8 mouse cellular contexts compared by ENCODE assay signal in genomic region chr1:87936516-87936915, GRCm38 (mm10).
DNase-seq lines count a peak whose midpoint lies in the region; ATAC-seq and TF ChIP-seq lines count a peak whose summit lies in the region.
"Had no signal": no experiment of that assay in that cellular context is flagged by ENCODE, and none has a peak within 500 bp of the region (broad histone marks: within the 10 kb centered on the region; RNA-seq: fewer than 3 reads in every experiment).

No protein-coding gene starts in this region.

- no peak overlapping the region for H3K4me3 ChIP-seq in kidney, postnatal 0 days (replicated peaks; ENCODE audit: low read depth, low read length)
- H3K4me3 ChIP-seq in embryonic fibroblast, embryonic 13.5 days (ENCODE audit: insufficient read depth, low read length) = no peak overlapping the region
- H3K4me3 ChIP-seq: heart, embryonic 15.5 days had no signal

- no peak overlapping the region for H3K9ac ChIP-seq in kidney, postnatal 0 days (ENCODE audit: low read depth, low read length)
- H3K9ac ChIP-seq: heart, embryonic 15.5 days had no signal

- H3K9me3 ChIP-seq in kidney, postnatal 0 days (replicated peaks; ENCODE audit: low read length) = no peaks in the 10 kb centered on the region
- H3K9me3 ChIP-seq: heart, embryonic 15.5 days had no signal

- no peaks in the 10 kb centered on the region for H3K4me1 ChIP-seq in kidney, postnatal 0 days (replicated peaks; ENCODE audit: insufficient read depth, low read length)
- H3K4me1 ChIP-seq in embryonic fibroblast, embryonic 13.5 days (ENCODE audit: control insufficient read depth, insufficient read depth, low read length) = no peaks in the 10 kb centered on the region

- DNase-seq in kidney, postnatal 0 days (ENCODE audit: low spot score) = peak; percentile 29
- no peak for DNase-seq in kidney, postnatal 25 days
- DNase-seq in 416B (ENCODE audit: low read depth) = peak; percentile 60
- peak; percentile 59 for DNase-seq in ES-CJ7 (ENCODE audit: low read depth, low spot score)
- DNase-seq in adrenal gland, postnatal 4 days (ENCODE audit: low spot score in 2 of 2) = no peak
- DNase-seq in layer of hippocampus, postnatal 14 days (ENCODE audit: low spot score in 2 of 2) = no peak

- H3K4me2 ChIP-seq in kidney, postnatal 0 days (ENCODE audit: low read length) = no peak overlapping the region
- H3K4me2 ChIP-seq: heart, embryonic 15.5 days had no signal

- H3K27ac ChIP-seq in kidney, postnatal 0 days = no peak overlapping the region
- H3K27ac ChIP-seq in embryonic fibroblast, embryonic 13.5 days (ENCODE audit: insufficient read depth, low read length) = no peak overlapping the region
- H3K27ac ChIP-seq: heart, embryonic 15.5 days had no signal

- WGBS in kidney, postnatal 0 days = 34% methylated on average over 2 of the region's 2 CpGs

- H3K27me3 ChIP-seq in kidney, postnatal 0 days (ENCODE audit: insufficient read depth, low read length) = no peaks in the 10 kb centered on the region
- H3K27me3 ChIP-seq: heart, embryonic 15.5 days had no signal

- peak; percentile 70 for TF ChIP-seq CTCF in kidney, postnatal 0 days (IDR thresholded peaks at IDR 0.05; ENCODE audit: low read depth)
- peak; percentile 60; the same call in 1 of the 2 replicates for TF ChIP-seq CTCF in embryonic fibroblast, embryonic 13.5 days (IDR thresholded peaks at IDR 0.05; ENCODE audit: borderline replicate concordance, insufficient read depth, low read length)

- no peak for TF ChIP-seq POLR2A in embryonic fibroblast, embryonic 13.5 days (IDR thresholded peaks at IDR 0.05; ENCODE audit: low read depth, low read length)

- H3K36me3 ChIP-seq in kidney, postnatal 0 days (ENCODE audit: insufficient read depth, low read length) = peaks cover 70% of the 10 kb centered on the region

- no peak for ATAC-seq in kidney, postnatal 0 days (replicated peaks; ENCODE audit: low FRiP score, low read depth)

Comparison
In these comparisons a context has a peak if more than half of its experiments do, and no peak if none do; other contexts are left out.
1. DNase-seq: peak in kidney, postnatal 0 days (single experiment), 416B (single experiment) and ES-CJ7 (single experiment); none in kidney, postnatal 25 days (0 of 2), adrenal gland, postnatal 4 days (0 of 2) and layer of hippocampus, postnatal 14 days (0 of 2).